ENCODE assay signal across 24 mouse cellular contexts in genomic region chr4:101425666-101426065, GRCm38 (mm10). TPM values are rescaled to one million over a fixed set of nuclear protein-coding genes. Genes with fewer than 3 reads are reported as not detected.
A peak's percentile ranks its signal among the peaks of the same experiment; 100 is the strongest.
DNase-seq lines count a peak whose midpoint lies in the region; ATAC-seq and TF ChIP-seq lines count a peak whose summit lies in the region.
"Had no signal": no experiment of that assay in that cellular context is flagged by ENCODE, and none has a peak within 500 bp of the region (broad histone marks: within the 10 kb centered on the region; RNA-seq: fewer than 3 reads in every experiment).

No protein-coding gene starts in this region.

- H3K36me3 ChIP-seq in intestine, postnatal 0 days (ENCODE audit: control insufficient read depth, insufficient read depth) = no peaks in the 10 kb centered on the region
- no peaks in the 10 kb centered on the region for H3K36me3 ChIP-seq in intestine, embryonic 15.5 days
- no peaks in the 10 kb centered on the region for H3K36me3 ChIP-seq in lung, embryonic 16.5 days (ENCODE audit: control insufficient read depth, insufficient read depth, low read length)
- H3K36me3 ChIP-seq: embryonic facial prominence, embryonic 13.5 days; liver, embryonic 13.5 days; neural tube, embryonic 12.5 days had no signal

- DNase-seq in cerebellum, postnatal 25 days = peak; percentile 16 to 18
- DNase-seq in cerebellum, postnatal 36 days = no peak
- no peak for DNase-seq in lung, postnatal 4 days
- DNase-seq: adrenal gland, adult 2 months; B cell, adult 2 months; heart, postnatal 4 days; kidney, adult 9 months; kidney, postnatal 36 days; layer of hippocampus, adult 9-11 months; liver, embryonic 13.5 days; right cerebral cortex, adult 18-20 months; thymus, postnatal 14 days had no signal

- no peak overlapping the region for H3K4me3 ChIP-seq in intestine, postnatal 0 days (ENCODE audit: low read depth, low read length)
- no peak overlapping the region for H3K4me3 ChIP-seq in intestine, embryonic 15.5 days (replicated peaks)
- H3K4me3 ChIP-seq in lung, embryonic 16.5 days (ENCODE audit: low read length) = no peak overlapping the region
- H3K4me3 ChIP-seq: embryonic facial prominence, embryonic 13.5 days; heart, embryonic 13.5 days; limb, embryonic 12.5 days; liver, embryonic 13.5 days; midbrain, embryonic 10.5 days; neural tube, embryonic 12.5 days had no signal

- peak; percentile 48 for TF ChIP-seq CTCF in intestine, postnatal 0 days (IDR thresholded peaks at IDR 0.05; ENCODE audit: low read depth)

- no peaks in the 10 kb centered on the region for H3K27me3 ChIP-seq in intestine, postnatal 0 days (replicated peaks; ENCODE audit: control insufficient read depth, insufficient read depth, low read length)
- H3K27me3 ChIP-seq in intestine, embryonic 15.5 days (replicated peaks) = no peaks in the 10 kb centered on the region
- no peaks in the 10 kb centered on the region; the same call in 1 of the 2 replicates for H3K27me3 ChIP-seq in lung, embryonic 16.5 days (ENCODE audit: control insufficient read depth, insufficient read depth, low read depth, low read length)
- H3K27me3 ChIP-seq: embryonic facial prominence, embryonic 13.5 days; heart, embryonic 13.5 days; neural tube, embryonic 12.5 days had no signal

- no peak for ATAC-seq in intestine, postnatal 0 days
- ATAC-seq in intestine, embryonic 15.5 days = no peak
- ATAC-seq in lung, embryonic 16.5 days (ENCODE audit: low read depth) = 0 out of 2 replicates have a peak, but pooled peaks have one; percentile 26
- peak; percentile 51; the same call in 1 of the 2 replicates for ATAC-seq in megakaryocyte-erythroid progenitor cell, adult 5-6 weeks (replicated peaks; ENCODE audit: low FRiP score, low TSS enrichment, poor library complexity, severe bottlenecking)
- no peak for ATAC-seq in monocyte, adult 5-6 weeks (replicated peaks; ENCODE audit: insufficient number of reproducible peaks, low FRiP score, low TSS enrichment, poor library complexity, severe bottlenecking)
- ATAC-seq: forebrain, embryonic 14.5 days; hindbrain, embryonic 16.5 days had no signal

- 92% methylated on average over 3 of the region's 3 CpGs for WGBS in intestine, postnatal 0 days
- 87% methylated on average over 3 of the region's 3 CpGs for WGBS in intestine, embryonic 15.5 days
- 80% methylated on average over 3 of the region's 3 CpGs for WGBS in lung, embryonic 16.5 days

- no peak overlapping the region for H3K4me2 ChIP-seq in intestine, postnatal 0 days (replicated peaks; ENCODE audit: low read depth)
- H3K4me2 ChIP-seq in intestine, embryonic 15.5 days (replicated peaks) = no peak overlapping the region
- H3K4me2 ChIP-seq in lung, embryonic 16.5 days (ENCODE audit: low read depth, low read length) = no peak overlapping the region
- H3K4me2 ChIP-seq: embryonic facial prominence, embryonic 13.5 days; heart, embryonic 13.5 days; limb, embryonic 12.5 days; liver, embryonic 13.5 days; neural tube, embryonic 12.5 days had no signal

- H3K27ac ChIP-seq in intestine, postnatal 0 days (ENCODE audit: low read depth, low read length) = no peak overlapping the region
- no peak overlapping the region for H3K27ac ChIP-seq in intestine, embryonic 15.5 days
- H3K27ac ChIP-seq in lung, embryonic 16.5 days (ENCODE audit: low read length) = no peak overlapping the region
- H3K27ac ChIP-seq: embryonic facial prominence, embryonic 13.5 days; heart, embryonic 13.5 days; limb, embryonic 12.5 days; liver, embryonic 13.5 days; midbrain, embryonic 10.5 days; neural tube, embryonic 12.5 days had no signal

- no peaks in the 10 kb centered on the region for H3K4me1 ChIP-seq in intestine, postnatal 0 days (replicated peaks; ENCODE audit: control insufficient read depth, insufficient read depth, low read length)
- no peaks in the 10 kb centered on the region for H3K4me1 ChIP-seq in intestine, embryonic 15.5 days (replicated peaks)
- H3K4me1 ChIP-seq in lung, embryonic 16.5 days (replicated peaks; ENCODE audit: control insufficient read depth, insufficient read depth, low read length) = peaks cover 12% of the 10 kb centered on the region; the same call in 1 of the 2 replicates

- H3K9ac ChIP-seq in intestine, postnatal 0 days (ENCODE audit: low read depth, low read length) = no peak overlapping the region
- H3K9ac ChIP-seq in intestine, embryonic 15.5 days = no peak overlapping the region
- no peak overlapping the region for H3K9ac ChIP-seq in lung, embryonic 16.5 days (ENCODE audit: low read length)
- H3K9ac ChIP-seq: embryonic facial prominence, embryonic 13.5 days; heart, embryonic 13.5 days; limb, embryonic 12.5 days; liver, embryonic 13.5 days; neural tube, embryonic 12.5 days had no signal

- no peaks in the 10 kb centered on the region for H3K9me3 ChIP-seq in intestine, postnatal 0 days (ENCODE audit: control insufficient read depth)
- no peaks in the 10 kb centered on the region for H3K9me3 ChIP-seq in intestine, embryonic 15.5 days
- no peaks in the 10 kb centered on the region for H3K9me3 ChIP-seq in lung, embryonic 16.5 days (ENCODE audit: control insufficient read depth, low read length)
- H3K9me3 ChIP-seq: embryonic facial prominence, embryonic 13.5 days; heart, embryonic 13.5 days; limb, embryonic 12.5 days; liver, embryonic 13.5 days; midbrain, embryonic 10.5 days; neural tube, embryonic 12.5 days had no signal

RNA-seq across cellular contexts. Expression of gene Ak4, which starts 6.6 kb away (rescaled TPM):
- polyA plus RNA-seq in intestine, postnatal 0 days (2015; fragmentation: Nextera tagmentation; extraction: Ambion mirVana) = 1.6 and 2.0 TPM in 2 replicates
- 19.4 and 25.1 TPM in 2 replicates for polyA plus RNA-seq in intestine, embryonic 15.5 days (2015; fragmentation: Nextera tagmentation; extraction: Ambion mirVana)
- 21.1 and 21.3 TPM in 2 replicates for polyA plus RNA-seq in lung, embryonic 16.5 days (2015; fragmentation: Nextera tagmentation; extraction: Ambion mirVana)
- 0.07 TPM in 1 of 2 replicates, not detected in the other for total RNA-seq in megakaryocyte-erythroid progenitor cell, adult 5-6 weeks (2014; fragmentation: Nextera tagmentation)
- total RNA-seq in megakaryocyte-erythroid progenitor cell, adult 5-6 weeks (2017) = 0.61 and 1.9 TPM in 2 replicates
- 0.19 TPM in 1 of 3 replicates, not detected in the others for total RNA-seq in monocyte, adult 5-6 weeks (2017)

Comparison
In these comparisons a context has a peak if more than half of its experiments do, and no peak if none do; other contexts are left out.
1. DNase-seq: peak in cerebellum, postnatal 25 days (2 of 2); none in cerebellum, postnatal 36 days (0 of 2) and lung, postnatal 4 days (0 of 2).
2. ATAC-seq: peak in lung, embryonic 16.5 days (single experiment) and megakaryocyte-erythroid progenitor cell, adult 5-6 weeks (single experiment); none in intestine, postnatal 0 days (single experiment), intestine, embryonic 15.5 days (single experiment) and monocyte, adult 5-6 weeks (single experiment).